ENCODE assay signal across 9 mouse cellular contexts in genomic region chr7:122160037-122160436, GRCm38 (mm10). TPM values are rescaled to one million over a fixed set of nuclear protein-coding genes. Genes with fewer than 3 reads are reported as not detected.
DNase-seq lines count a peak whose midpoint lies in the region; ATAC-seq and TF ChIP-seq lines count a peak whose summit lies in the region.
"Had no signal": no experiment of that assay in that cellular context is flagged by ENCODE, and none has a peak within 500 bp of the region (broad histone marks: within the 10 kb centered on the region; RNA-seq: fewer than 3 reads in every experiment).

No protein-coding gene starts in this region.

- no peaks in the 10 kb centered on the region for H3K9me3 ChIP-seq in G1E (replicated peaks)
- no peaks in the 10 kb centered on the region for H3K9me3 ChIP-seq in hindbrain, embryonic 11.5 days (ENCODE audit: control insufficient read depth, low read length)
- no peaks in the 10 kb centered on the region for H3K9me3 ChIP-seq in midbrain, embryonic 13.5 days

- H3K9ac ChIP-seq in hindbrain, embryonic 11.5 days (ENCODE audit: low read depth, low read length) = peak overlapping the region; percentile 74
- H3K9ac ChIP-seq in midbrain, embryonic 13.5 days (replicated peaks) = peak overlapping the region; percentile 66

- DNase-seq in G1E (ENCODE audit: low spot score) = no peak
- no peak for DNase-seq in hindbrain, embryonic 11.5 days (ENCODE audit: low spot score)
- no peak for DNase-seq in layer of hippocampus, postnatal 14 days (ENCODE audit: low spot score in 2 of 2)
- DNase-seq in adrenal gland, adult 2 months = no peak
- DNase-seq in adrenal gland, postnatal 10 days = no peak
- DNase-seq in adrenal gland, adult 8-10 months = no peak

- peaks cover 64% of the 10 kb centered on the region for H3K36me3 ChIP-seq in G1E (replicated peaks)
- H3K36me3 ChIP-seq in hindbrain, embryonic 11.5 days (ENCODE audit: control insufficient read depth, insufficient read depth, low read length) = peaks cover 7% of the 10 kb centered on the region
- peaks cover 24% of the 10 kb centered on the region for H3K36me3 ChIP-seq in midbrain, embryonic 13.5 days

- peak; percentile 39 for ATAC-seq in CD4-positive, CD25-positive, alpha-beta regulatory T cell, adult 4 months
- no peak for ATAC-seq in G1E (ENCODE audit: extremely low read depth, insufficient number of reproducible peaks, low FRiP score, poor library complexity, severe bottlenecking)
- ATAC-seq in hindbrain, embryonic 11.5 days (ENCODE audit: low FRiP score) = no peak
- ATAC-seq in midbrain, embryonic 13.5 days = no peak

- peak overlapping the region; percentile 80 for H3K4me3 ChIP-seq in G1E (ENCODE audit: low read depth, low read length)
- peak overlapping the region; percentile 67 for H3K4me3 ChIP-seq in hindbrain, embryonic 11.5 days (ENCODE audit: low read depth, low read length)
- H3K4me3 ChIP-seq in midbrain, embryonic 13.5 days (replicated peaks) = peak overlapping the region; percentile 59

- peaks cover 48% of the 10 kb centered on the region for H3K4me1 ChIP-seq in G1E (ENCODE audit: insufficient read depth, low read depth, low read length)
- peaks cover 17% of the 10 kb centered on the region for H3K4me1 ChIP-seq in hindbrain, embryonic 11.5 days (replicated peaks; ENCODE audit: control insufficient read depth, insufficient read depth, low read length)
- peaks cover 43% of the 10 kb centered on the region for H3K4me1 ChIP-seq in midbrain, embryonic 13.5 days (replicated peaks)

- no peak overlapping the region; the same call in 1 of the 2 replicates for H3K27ac ChIP-seq in hindbrain, embryonic 11.5 days (ENCODE audit: low read depth, low read length)
- no peak overlapping the region for H3K27ac ChIP-seq in midbrain, embryonic 13.5 days

- 2% methylated on average over 12 of the region's 12 CpGs for WGBS in hindbrain, embryonic 11.5 days
- under 1% methylated on average over 12 of the region's 12 CpGs for WGBS in midbrain, embryonic 13.5 days

- no peaks in the 10 kb centered on the region for H3K27me3 ChIP-seq in G1E (ENCODE audit: insufficient read depth, low read length)
- no peaks in the 10 kb centered on the region for H3K27me3 ChIP-seq in hindbrain, embryonic 11.5 days (ENCODE audit: control insufficient read depth, insufficient read depth, low read length)
- H3K27me3 ChIP-seq in midbrain, embryonic 13.5 days = no peaks in the 10 kb centered on the region

- H3K4me2 ChIP-seq in hindbrain, embryonic 11.5 days (replicated peaks; ENCODE audit: low read depth, low read length) = peak overlapping the region; percentile 90
- H3K4me2 ChIP-seq in midbrain, embryonic 13.5 days (replicated peaks) = peak overlapping the region; percentile 96

- no peak for TF ChIP-seq CTCF in G1E (IDR thresholded peaks at IDR 0.05; ENCODE audit: low read depth, low read length)

RNA-seq across cellular contexts. Expression of gene Plk1, which starts 0.8 kb away (rescaled TPM):
- polyA plus RNA-seq in CD4-positive, CD25-positive, alpha-beta regulatory T cell, adult 4 months (2017; shearing (Covaris generic)) = 10 to 100 TPM in 1 of 2 experiments, 1 to 10 TPM in 1; 5.3 to 17.9 TPM
- 103 and 128 TPM in 2 replicates for total RNA-seq in G1E (2014; fragmentation: Nextera tagmentation)
- total RNA-seq in G1E (2017) = 35.0 and 51.6 TPM in 2 replicates
- 83.0 and 96.3 TPM in 2 replicates for polyA plus RNA-seq in G1E (2012)
- 84.4 and 101 TPM in 2 replicates for polyA plus RNA-seq in hindbrain, embryonic 11.5 days (2014; fragmentation: Nextera tagmentation; extraction: Ambion mirVana)
- polyA plus RNA-seq in midbrain, embryonic 13.5 days (2015; fragmentation: Nextera tagmentation; extraction: Ambion mirVana) = 54.5 and 55.2 TPM in 2 replicates
- 1 to 10 TPM; 2.3 to 2.8 TPM for total RNA-seq in layer of hippocampus, postnatal 14 days (2021)
- 1 to 10 TPM; 1.3 to 2.3 TPM for total RNA-seq in adrenal gland, adult 2 months (2021)
- 1.5 and 3.2 TPM in 2 replicates for polyA plus RNA-seq in adrenal gland, adult 2 months (2012; rRNA removed)
- 10 to 100 TPM; 14.2 to 16.7 TPM for total RNA-seq in adrenal gland, postnatal 10 days (2021)
- total RNA-seq in adrenal gland, adult 8-10 months (2022) = 1 to 10 TPM; 2.1 to 3.1 (median 2.6) TPM

RNA-seq across cellular contexts. Expression of gene Ern2, which starts 26.0 kb away (rescaled TPM):
- under 1 TPM in 1 of 2 experiments, not detected in 1; 0.11 TPM for polyA plus RNA-seq in CD4-positive, CD25-positive, alpha-beta regulatory T cell, adult 4 months (2017; shearing (Covaris generic))
- total RNA-seq in G1E (2014; fragmentation: Nextera tagmentation) (not detected in 2 replicates), G1E (2017) (not detected in 2 replicates)
- not detected in 2 replicates for polyA plus RNA-seq in G1E (2012)
- polyA plus RNA-seq in hindbrain, embryonic 11.5 days (2014; fragmentation: Nextera tagmentation; extraction: Ambion mirVana) = 0.07 and 0.19 TPM in 2 replicates
- polyA plus RNA-seq in midbrain, embryonic 13.5 days (2015; fragmentation: Nextera tagmentation; extraction: Ambion mirVana) = 0.78 and 1.1 TPM in 2 replicates
- 1 to 10 TPM in 1 of 2 experiments, under 1 TPM in 1; 0.65 to 1.0 TPM for total RNA-seq in layer of hippocampus, postnatal 14 days (2021)
- under 1 TPM; 0.14 to 0.17 TPM for total RNA-seq in adrenal gland, adult 2 months (2021)
- polyA plus RNA-seq in adrenal gland, adult 2 months (2012; rRNA removed) = 0.03 and 0.04 TPM in 2 replicates
- total RNA-seq in adrenal gland, postnatal 10 days (2021) = under 1 TPM in 1 of 2 experiments, not detected in 1; 0.09 TPM
- total RNA-seq in adrenal gland, adult 8-10 months (2022) = under 1 TPM; 0.15 to 0.43 (median 0.35) TPM
- total RNA-seq: liver, adult 2 months had no signal

RNA-seq across cellular contexts. Expression of gene Dctn5, which starts 27.2 kb away (rescaled TPM):
- 100 to 1,000 TPM in 1 of 2 experiments, 10 to 100 TPM in 1; 97.3 to 118 TPM for polyA plus RNA-seq in CD4-positive, CD25-positive, alpha-beta regulatory T cell, adult 4 months (2017; shearing (Covaris generic))
- total RNA-seq in G1E (2014; fragmentation: Nextera tagmentation) (66.3 and 96.8 TPM in 2 replicates), G1E (2017) (116 and 125 TPM in 2 replicates)
- 5.7 and 6.2 TPM in 2 replicates for polyA plus RNA-seq in G1E (2012)
- 143 and 144 TPM in 2 replicates for polyA plus RNA-seq in hindbrain, embryonic 11.5 days (2014; fragmentation: Nextera tagmentation; extraction: Ambion mirVana)
- 156 and 163 TPM in 2 replicates for polyA plus RNA-seq in midbrain, embryonic 13.5 days (2015; fragmentation: Nextera tagmentation; extraction: Ambion mirVana)
- total RNA-seq in layer of hippocampus, postnatal 14 days (2021) = 100 to 1,000 TPM; 101 to 110 TPM
- 10 to 100 TPM; 70.6 to 71.2 TPM for total RNA-seq in adrenal gland, adult 2 months (2021)
- polyA plus RNA-seq in adrenal gland, adult 2 months (2012; rRNA removed) = 36.2 and 50.5 TPM in 2 replicates
- total RNA-seq in adrenal gland, postnatal 10 days (2021) = 10 to 100 TPM; 53.0 to 59.0 TPM
- 10 to 100 TPM; 63.1 to 82.7 (median 76.1) TPM for total RNA-seq in adrenal gland, adult 8-10 months (2022)

RNA-seq across cellular contexts. Expression of gene Palb2, which starts 27.3 kb away (rescaled TPM):
- polyA plus RNA-seq in CD4-positive, CD25-positive, alpha-beta regulatory T cell, adult 4 months (2017; shearing (Covaris generic)) = 10 to 100 TPM in 1 of 2 experiments, 1 to 10 TPM in 1; 10.0 to 12.7 TPM
- 46.1 and 49.8 TPM in 2 replicates for total RNA-seq in G1E (2014; fragmentation: Nextera tagmentation)
- total RNA-seq in G1E (2017) = 31.0 and 41.1 TPM in 2 replicates
- polyA plus RNA-seq in G1E (2012) = 3.7 and 6.4 TPM in 2 replicates
- polyA plus RNA-seq in hindbrain, embryonic 11.5 days (2014; fragmentation: Nextera tagmentation; extraction: Ambion mirVana) = 14.6 and 20.9 TPM in 2 replicates
- polyA plus RNA-seq in midbrain, embryonic 13.5 days (2015; fragmentation: Nextera tagmentation; extraction: Ambion mirVana) = 9.0 and 9.1 TPM in 2 replicates
- 1 to 10 TPM; 1.7 to 2.3 TPM for total RNA-seq in layer of hippocampus, postnatal 14 days (2021)
- total RNA-seq in adrenal gland, adult 2 months (2021) = 1 to 10 TPM in 1 of 2 experiments, under 1 TPM in 1; 0.81 to 1.6 TPM
- 0.56 and 0.64 TPM in 2 replicates for polyA plus RNA-seq in adrenal gland, adult 2 months (2012; rRNA removed)
- 1 to 10 TPM; 2.7 to 4.3 TPM for total RNA-seq in adrenal gland, postnatal 10 days (2021)
- 1 to 10 TPM; 1.5 to 2.5 (median 2.1) TPM for total RNA-seq in adrenal gland, adult 8-10 months (2022)

RNA-seq across cellular contexts. Expression of gene Ndufab1, which starts 58.4 kb away (rescaled TPM):
- 100 to 1,000 TPM; 117 to 166 TPM for polyA plus RNA-seq in CD4-positive, CD25-positive, alpha-beta regulatory T cell, adult 4 months (2017; shearing (Covaris generic))
- total RNA-seq in G1E (2014; fragmentation: Nextera tagmentation) (161 and 182 TPM in 2 replicates), G1E (2017) (89.3 and 121 TPM in 2 replicates)
- 1,259 and 1,762 TPM in 2 replicates for polyA plus RNA-seq in G1E (2012)
- polyA plus RNA-seq in hindbrain, embryonic 11.5 days (2014; fragmentation: Nextera tagmentation; extraction: Ambion mirVana) = 649 and 690 TPM in 2 replicates
- 635 and 660 TPM in 2 replicates for polyA plus RNA-seq in midbrain, embryonic 13.5 days (2015; fragmentation: Nextera tagmentation; extraction: Ambion mirVana)
- 100 to 1,000 TPM; 308 TPM for total RNA-seq in layer of hippocampus, postnatal 14 days (2021)
- 100 to 1,000 TPM; 549 to 580 TPM for total RNA-seq in adrenal gland, adult 2 months (2021)
- 2,196 and 4,184 TPM in 2 replicates for polyA plus RNA-seq in adrenal gland, adult 2 months (2012; rRNA removed)
- 1,000 to 10,000 TPM in 1 of 2 experiments, 100 to 1,000 TPM in 1; 951 to 1,021 TPM for total RNA-seq in adrenal gland, postnatal 10 days (2021)
- total RNA-seq in adrenal gland, adult 8-10 months (2022) = 100 to 1,000 TPM; 279 to 424 (median 346) TPM
